Mouse (Mus musculus): Measurements from ENCODE around the gene Gpr61. TPM values are rescaled to one million over a fixed set of nuclear protein-coding genes. Genes with fewer than 3 reads are reported as not detected.

Gpr61 gene
- polyA plus RNA-seq, 1 experiment from 2014 or later, result 0.11 TPM

- Histone ChIP-seq H3K4me3 (ENCODE audit: low read depth, low read length) (no peak overlapping the region), H3K27ac (replicated peaks) (no peak overlapping the region), H3K36me3 (ENCODE audit: control insufficient read depth, insufficient read depth, low read length) (no peaks in the 10 kb centered on the region), H3K4me1 (replicated peaks; ENCODE audit: control insufficient read depth, insufficient read depth) (0 out of 2 replicates have a peak, but pooled peaks cover 2% of the 10 kb centered on the region), H3K4me2 (replicated peaks; ENCODE audit: low read depth) (no peak overlapping the region), H3K9me3 (ENCODE audit: control insufficient read depth, low read length) (no peaks in the 10 kb centered on the region), H3K9ac (ENCODE audit: low read length) (no peak overlapping the region), H3K27me3 (ENCODE audit: control insufficient read depth, insufficient read depth, low read length) (no peaks in the 10 kb centered on the region)
- ATAC-seq (ENCODE audit: low FRiP score, low TSS enrichment) (no peak), DNase-seq (ENCODE audit: low spot score) (no peak)
- TF ChIP-seq CTCF (IDR thresholded peaks at IDR 0.05; ENCODE audit: low read depth) (no peak), EP300 (optimal IDR thresholded peaks at IDR 0.05) (no peak)
- 42% methylated on average over 4 of the region's 4 CpGs for WGBS
Observed at GRCm38 (mm10) chr3:108193686-108194085, 39.0 kb upstream of the Gpr61 start.

- Histone ChIP-seq H3K9me3 (ENCODE audit: control insufficient read depth, low read length) (no peaks in the 10 kb centered on the region), H3K36me3 (ENCODE audit: control insufficient read depth, insufficient read depth, low read length) (no peaks in the 10 kb centered on the region), H3K27ac (replicated peaks) (no peak overlapping the region), H3K4me3 (ENCODE audit: low read depth, low read length) (no peak overlapping the region), H3K9ac (ENCODE audit: low read length) (peak overlapping the region; percentile 13; the same call in 1 of the 2 replicates), H3K4me1 (replicated peaks; ENCODE audit: control insufficient read depth, insufficient read depth) (no peaks in the 10 kb centered on the region), H3K27me3 (ENCODE audit: control insufficient read depth, insufficient read depth, low read length) (no peaks in the 10 kb centered on the region), H3K4me2 (replicated peaks; ENCODE audit: low read depth) (peak overlapping the region; percentile 17; the same call in 1 of the 2 replicates)
- DNase-seq (ENCODE audit: low spot score) (peak; percentile 12), ATAC-seq (ENCODE audit: low FRiP score, low TSS enrichment) (no peak)
- no peak for TF ChIP-seq CTCF (IDR thresholded peaks at IDR 0.05; ENCODE audit: low read depth)
- no peak for TF ChIP-seq EP300 (optimal IDR thresholded peaks at IDR 0.05)
- 29% methylated on average over 5 of the region's 5 CpGs for WGBS
Observed at GRCm38 (mm10) chr3:108189897-108190296, 35.2 kb upstream of the Gpr61 start.

GRCm38 (mm10) chr3:108188716-108189490, 34.2 kb upstream of the Gpr61 start:
- H3K4me3 ChIP-seq (ENCODE audit: low read depth, low read length), result no peak overlapping the region
- H3K4me2 ChIP-seq (replicated peaks; ENCODE audit: low read depth), result no peak overlapping the region
- WGBS, result 82% methylated on average over 9 of the region's 9 CpGs
- H3K36me3 ChIP-seq (ENCODE audit: control insufficient read depth, insufficient read depth, low read length), result no peaks in the 10 kb centered on the region
- TF ChIP-seq CTCF (IDR thresholded peaks at IDR 0.05; ENCODE audit: low read depth), result no peak
- no peak for TF ChIP-seq EP300 (optimal IDR thresholded peaks at IDR 0.05)
- H3K27me3 ChIP-seq (ENCODE audit: control insufficient read depth, insufficient read depth, low read length), result no peaks in the 10 kb centered on the region
- H3K9me3 ChIP-seq (ENCODE audit: control insufficient read depth, low read length), result no peaks in the 10 kb centered on the region
- DNase-seq (ENCODE audit: low spot score) (peak; percentile 10), ATAC-seq (ENCODE audit: low FRiP score, low TSS enrichment) (no peak)
- no peak overlapping the region for H3K27ac ChIP-seq (replicated peaks)
- no peaks in the 10 kb centered on the region for H3K4me1 ChIP-seq (replicated peaks; ENCODE audit: control insufficient read depth, insufficient read depth)
- H3K9ac ChIP-seq (ENCODE audit: low read length), result no peak overlapping the region

- peak overlapping the region; percentile 67; the same call in 1 of the 2 replicates for H3K9ac ChIP-seq (ENCODE audit: low read length)
- H3K27me3 ChIP-seq (ENCODE audit: control insufficient read depth, insufficient read depth, low read length), result no peaks in the 10 kb centered on the region
- WGBS, result 77% methylated on average over 20 of the region's 20 CpGs
- no peaks in the 10 kb centered on the region for H3K36me3 ChIP-seq (ENCODE audit: control insufficient read depth, insufficient read depth, low read length)
- H3K4me2 ChIP-seq (replicated peaks; ENCODE audit: low read depth), result peak overlapping the region; percentile 96
- no peak for TF ChIP-seq CTCF (IDR thresholded peaks at IDR 0.05; ENCODE audit: low read depth)
- TF ChIP-seq EP300 (optimal IDR thresholded peaks at IDR 0.05), result no peak
- peak; percentile 16; the same call in 1 of the 2 replicates for ATAC-seq (ENCODE audit: low FRiP score, low TSS enrichment)
- no peaks in the 10 kb centered on the region for H3K4me1 ChIP-seq (replicated peaks; ENCODE audit: control insufficient read depth, insufficient read depth)
- H3K27ac ChIP-seq (replicated peaks), result no peak overlapping the region
- no peaks in the 10 kb centered on the region for H3K9me3 ChIP-seq (ENCODE audit: control insufficient read depth, low read length)
- H3K4me3 ChIP-seq (ENCODE audit: low read depth, low read length), result no peak overlapping the region
- peak; percentile 15 for DNase-seq (ENCODE audit: low spot score)
Observed at GRCm38 (mm10) chr3:108187111-108187795, 32.6 kb upstream of the Gpr61 start.

- 4% methylated on average over 50 of the region's 100 CpGs for WGBS
- H3K4me1 ChIP-seq (replicated peaks; ENCODE audit: control insufficient read depth, insufficient read depth), result no peaks in the 10 kb centered on the region
- H3K36me3 ChIP-seq (ENCODE audit: control insufficient read depth, insufficient read depth, low read length), result no peaks in the 10 kb centered on the region
- H3K4me3 ChIP-seq (ENCODE audit: low read depth, low read length), result peak within 1 kb of the TSS; percentile 70
- ATAC-seq (ENCODE audit: low FRiP score, low TSS enrichment) (peak; percentile 66), DNase-seq (ENCODE audit: low spot score) (peak; percentile 58)
- peak within 1 kb of the TSS; percentile 67 for H3K9ac ChIP-seq (ENCODE audit: low read length)
- peak within 1 kb of the TSS; percentile 96 for H3K4me2 ChIP-seq (replicated peaks; ENCODE audit: low read depth)
- H3K27ac ChIP-seq (replicated peaks), result 0 out of 2 replicates have a peak within 1 kb of the TSS, but pooled peaks have one; percentile 8
- no peak for TF ChIP-seq EP300 (optimal IDR thresholded peaks at IDR 0.05)
- TF ChIP-seq CTCF (IDR thresholded peaks at IDR 0.05; ENCODE audit: low read depth), result no peak
- H3K9me3 ChIP-seq (ENCODE audit: control insufficient read depth, low read length), result no peaks in the 10 kb centered on the region
- no peaks in the 10 kb centered on the region for H3K27me3 ChIP-seq (ENCODE audit: control insufficient read depth, insufficient read depth, low read length)
Observed at GRCm38 (mm10) chr3:108186098-108187047, 31.7 kb upstream of the Gpr61 start, which contains the start of gene Amigo1. Gene Amigo1, plus strand, starts transcription at chr3:108186335.
